Mouse (Mus musculus) Muller cell, postnatal 12 days (primary cell): Measurements from ENCODE around the gene Arpc1a.
"Not testable (repeated sequence)": the region's sequence is repeated elsewhere in the genome, so short reads cannot be mapped to it uniquely, and the experiment has no call there.

ENCODE experiments used
- DNase-seq: peaks from one replicate; pipeline ENCODE4 v3.0.0-alpha.2; 2015; ENCODE audit errors: inconsistent ontology term

Gene Arpc1a

GRCm38 (mm10) chr5:145083632-145084451, at the start of gene Arpc1a, which contains the start of gene Kpna7:
Gene Arpc1a (plus strand): TSS chr5:145083830.
Gene Kpna7 (minus strand): TSS chr5:145084030.
- peak; percentile 93 for DNase-seq

- DNase-seq = no peak
Measured at GRCm38 (mm10) chr5:145041628-145042027, 42.0 kb upstream of the Arpc1a start.

- not testable (repeated sequence) for DNase-seq
Measured at GRCm38 (mm10) chr5:145042690-145043089, 40.9 kb upstream of the Arpc1a start, which contains the start of gene 1700018F24Rik. Gene 1700018F24Rik (plus strand): TSS chr5:145042990.

- not testable (repeated sequence) for DNase-seq
Measured at GRCm38 (mm10) chr5:145054187-145054586, 29.4 kb upstream of the Arpc1a start.

GRCm38 (mm10) chr5:145057907-145058306, 25.7 kb upstream of the Arpc1a start:
- no peak for DNase-seq

GRCm38 (mm10) chr5:145058722-145059121, 24.9 kb upstream of the Arpc1a start:
- DNase-seq = no peak

GRCm38 (mm10) chr5:145059524-145059923, 24.1 kb upstream of the Arpc1a start:
- DNase-seq = no peak

- peak; percentile 58 for DNase-seq
Measured at GRCm38 (mm10) chr5:145064765-145065340, 18.8 kb upstream of the Arpc1a start.

- no peak for DNase-seq
Measured at GRCm38 (mm10) chr5:145068863-145069262, 14.8 kb upstream of the Arpc1a start.

- peak; percentile 49 for DNase-seq
Measured at GRCm38 (mm10) chr5:145069707-145070106, 13.9 kb upstream of the Arpc1a start.

GRCm38 (mm10) chr5:145071342-145071741, 12.3 kb upstream of the Arpc1a start:
- DNase-seq = no peak

- no peak for DNase-seq
Measured at GRCm38 (mm10) chr5:145075081-145075480, 8.5 kb upstream of the Arpc1a start.

- no peak for DNase-seq
Measured at GRCm38 (mm10) chr5:145081866-145082613, 1.6 kb upstream of the Arpc1a start.

GRCm38 (mm10) chr5:145083201-145083600, 429 bp upstream of the Arpc1a start:
- not testable (repeated sequence) for DNase-seq

- DNase-seq = no peak
Measured at GRCm38 (mm10) chr5:145084822-145085221, 1.2 kb downstream of the Arpc1a start.

- no peak for DNase-seq
Measured at GRCm38 (mm10) chr5:145088186-145088585, 4.6 kb downstream of the Arpc1a start.

GRCm38 (mm10) chr5:145089878-145090277, 6.2 kb downstream of the Arpc1a start:
- DNase-seq = no peak

GRCm38 (mm10) chr5:145096195-145096594, 12.6 kb downstream of the Arpc1a start:
- DNase-seq = no peak

- no peak for DNase-seq
Measured at GRCm38 (mm10) chr5:145098340-145098821, 14.8 kb downstream of the Arpc1a start.

- DNase-seq = no peak
Measured at GRCm38 (mm10) chr5:145100960-145101359, 17.3 kb downstream of the Arpc1a start.

GRCm38 (mm10) chr5:145101451-145101850, 17.8 kb downstream of the Arpc1a start:
- not testable (repeated sequence) for DNase-seq

GRCm38 (mm10) chr5:145102706-145103105, 19.1 kb downstream of the Arpc1a start:
- DNase-seq = no peak
